Mouse (Mus musculus): ENCODE measurements at regions not wholly inside any gene's neighbourhood (a gene's known extent, or its start where the extent isn't known, plus 50 kb on each side); places are given as distances from the start of the nearest gene placed in this dataset.

GRCm38 (mm10) chr17:10105299-10105698, 214.4 kb downstream of the Qk start:
- no peak for DNase-seq (ENCODE audit: low read depth)
- TF ChIP-seq CTCF (IDR thresholded peaks at IDR 0.05; ENCODE audit: borderline replicate concordance, extremely low read depth, insufficient read depth, insufficient read length): no peak
- TF ChIP-seq POLR2A (IDR thresholded peaks at IDR 0.05; ENCODE audit: borderline replicate concordance, extremely low read depth, insufficient read depth, insufficient read length, poor library complexity, severe bottlenecking): no peak

DNA sequence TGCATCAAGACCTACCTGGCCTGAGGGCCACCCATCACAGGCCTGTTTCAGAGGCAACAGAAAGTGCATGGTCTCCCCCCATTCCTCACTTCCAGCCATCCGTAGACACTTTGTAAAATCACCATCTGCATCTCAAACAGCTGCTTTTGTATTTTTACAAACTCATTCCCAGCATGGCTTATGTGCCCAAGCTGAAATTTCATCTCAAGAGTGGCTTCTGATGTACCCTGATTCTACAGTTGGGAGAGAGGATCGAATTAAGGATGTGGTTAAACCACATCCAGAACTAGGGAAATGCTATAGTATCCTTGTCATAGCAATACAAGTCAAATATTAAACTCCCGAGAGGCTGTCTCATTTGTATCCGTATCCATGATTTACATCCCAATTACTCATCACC, 221.5 kb downstream of the Qk start:
- no peak for TF ChIP-seq CTCF (IDR thresholded peaks at IDR 0.05; ENCODE audit: borderline replicate concordance, extremely low read depth, insufficient read depth, insufficient read length)
- no peak for TF ChIP-seq POLR2A (IDR thresholded peaks at IDR 0.05; ENCODE audit: borderline replicate concordance, extremely low read depth, insufficient read depth, insufficient read length, poor library complexity, severe bottlenecking)
- no peak for DNase-seq (ENCODE audit: low read depth)

GRCm38 (mm10) chr17:10097691-10098090, 222.0 kb downstream of the Qk start:
- peak; percentile 59 for DNase-seq (ENCODE audit: low read depth)
- TF ChIP-seq CTCF (IDR thresholded peaks at IDR 0.05; ENCODE audit: borderline replicate concordance, extremely low read depth, insufficient read depth, insufficient read length) (no peak), POLR2A (IDR thresholded peaks at IDR 0.05; ENCODE audit: borderline replicate concordance, extremely low read depth, insufficient read depth, insufficient read length, poor library complexity, severe bottlenecking) (no peak)

DNA sequence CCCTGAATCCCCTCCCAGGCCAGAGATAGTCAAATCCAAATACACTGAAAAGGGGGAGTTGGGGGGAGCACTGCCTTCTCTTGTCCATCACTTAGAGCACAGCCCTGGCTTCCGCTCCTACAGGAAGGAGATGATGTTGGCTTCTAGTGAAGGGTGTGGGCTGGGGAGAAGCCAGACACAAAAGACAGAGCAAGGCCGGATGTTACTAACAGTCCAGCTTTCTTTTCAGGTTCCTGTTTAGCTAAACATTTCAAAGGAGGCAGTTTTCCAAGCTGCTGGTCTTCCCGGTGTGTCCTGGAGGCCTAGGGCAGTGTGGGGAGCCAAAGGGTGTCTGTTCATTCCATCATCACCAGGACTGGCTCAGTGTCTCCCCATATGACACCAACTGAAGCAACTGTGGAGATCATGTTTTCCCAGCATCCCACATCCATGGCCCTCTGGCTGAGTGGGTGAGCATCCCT, 223.8 kb downstream of the Qk start:
- DNase-seq (ENCODE audit: low read depth): no peak
- TF ChIP-seq POLR2A (IDR thresholded peaks at IDR 0.05; ENCODE audit: borderline replicate concordance, extremely low read depth, insufficient read depth, insufficient read length, poor library complexity, severe bottlenecking) (no peak), CTCF (IDR thresholded peaks at IDR 0.05; ENCODE audit: borderline replicate concordance, extremely low read depth, insufficient read depth, insufficient read length) (no peak)

GRCm38 (mm10) chr17:10094108-10094521, 225.5 kb downstream of the Qk start:
- no peak for DNase-seq (ENCODE audit: low read depth)
- TF ChIP-seq POLR2A (IDR thresholded peaks at IDR 0.05; ENCODE audit: borderline replicate concordance, extremely low read depth, insufficient read depth, insufficient read length, poor library complexity, severe bottlenecking): no peak
- TF ChIP-seq CTCF (IDR thresholded peaks at IDR 0.05; ENCODE audit: borderline replicate concordance, extremely low read depth, insufficient read depth, insufficient read length): no peak

GRCm38 (mm10) chr17:10093437-10094107, 226.1 kb downstream of the Qk start:
- no peak for DNase-seq (ENCODE audit: low read depth)
- no peak for TF ChIP-seq CTCF (IDR thresholded peaks at IDR 0.05; ENCODE audit: borderline replicate concordance, extremely low read depth, insufficient read depth, insufficient read length)
- TF ChIP-seq POLR2A (IDR thresholded peaks at IDR 0.05; ENCODE audit: borderline replicate concordance, extremely low read depth, insufficient read depth, insufficient read length, poor library complexity, severe bottlenecking): no peak

DNA sequence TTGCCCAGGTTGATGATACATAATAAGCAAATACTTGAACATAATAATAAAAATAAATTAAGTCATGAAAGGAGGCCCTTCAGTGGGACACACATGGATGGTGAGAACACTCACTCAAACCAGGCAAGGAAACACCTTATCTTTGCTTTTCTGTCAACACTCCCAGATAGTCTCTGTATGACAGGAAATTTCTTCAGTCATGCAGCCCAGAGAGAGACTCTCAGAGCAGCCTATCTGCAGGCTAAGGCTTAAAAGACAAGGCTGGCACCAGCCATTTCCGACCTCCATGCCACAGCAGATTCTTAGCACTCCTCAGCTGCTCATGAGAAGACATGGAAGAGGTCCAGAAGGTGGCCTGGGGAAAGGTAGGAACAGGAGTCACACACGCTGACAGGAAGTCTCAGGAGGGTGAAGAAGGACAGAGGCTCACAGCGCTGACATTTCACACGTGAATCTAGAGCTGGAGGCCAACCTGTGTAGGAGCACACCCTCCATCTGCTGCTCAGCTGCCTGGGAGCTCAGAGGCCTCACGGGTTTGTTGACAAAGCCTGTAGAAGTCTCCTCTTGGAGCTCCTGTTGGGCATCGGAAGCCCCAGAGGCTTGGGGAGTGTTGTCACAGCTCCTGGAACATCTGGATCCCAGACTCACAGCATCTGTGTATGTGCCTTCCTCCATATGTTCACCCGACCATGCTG, 232.3 kb downstream of the Qk start:
- DNase-seq (ENCODE audit: low read depth): no peak
- TF ChIP-seq CTCF (IDR thresholded peaks at IDR 0.05; ENCODE audit: borderline replicate concordance, extremely low read depth, insufficient read depth, insufficient read length): no peak
- TF ChIP-seq POLR2A (IDR thresholded peaks at IDR 0.05; ENCODE audit: borderline replicate concordance, extremely low read depth, insufficient read depth, insufficient read length, poor library complexity, severe bottlenecking): no peak

GRCm38 (mm10) chr17:10086558-10086957, 233.1 kb downstream of the Qk start:
- DNase-seq (ENCODE audit: low read depth): no peak
- TF ChIP-seq POLR2A (IDR thresholded peaks at IDR 0.05; ENCODE audit: borderline replicate concordance, extremely low read depth, insufficient read depth, insufficient read length, poor library complexity, severe bottlenecking) (no peak), CTCF (IDR thresholded peaks at IDR 0.05; ENCODE audit: borderline replicate concordance, extremely low read depth, insufficient read depth, insufficient read length) (no peak)

- TF ChIP-seq POLR2A (IDR thresholded peaks at IDR 0.05; ENCODE audit: borderline replicate concordance, extremely low read depth, insufficient read depth, insufficient read length, poor library complexity, severe bottlenecking) (no peak), CTCF (IDR thresholded peaks at IDR 0.05; ENCODE audit: borderline replicate concordance, extremely low read depth, insufficient read depth, insufficient read length) (no peak)
- DNase-seq (ENCODE audit: low read depth): peak; percentile 47
Observed at GRCm38 (mm10) chr17:10086132-10086531, 233.5 kb downstream of the Qk start.

GRCm38 (mm10) chr17:10081721-10082120, 237.9 kb downstream of the Qk start:
- DNase-seq (ENCODE audit: low read depth): peak; percentile 9
- TF ChIP-seq CTCF (IDR thresholded peaks at IDR 0.05; ENCODE audit: borderline replicate concordance, extremely low read depth, insufficient read depth, insufficient read length) (no peak), POLR2A (IDR thresholded peaks at IDR 0.05; ENCODE audit: borderline replicate concordance, extremely low read depth, insufficient read depth, insufficient read length, poor library complexity, severe bottlenecking) (no peak)

DNA sequence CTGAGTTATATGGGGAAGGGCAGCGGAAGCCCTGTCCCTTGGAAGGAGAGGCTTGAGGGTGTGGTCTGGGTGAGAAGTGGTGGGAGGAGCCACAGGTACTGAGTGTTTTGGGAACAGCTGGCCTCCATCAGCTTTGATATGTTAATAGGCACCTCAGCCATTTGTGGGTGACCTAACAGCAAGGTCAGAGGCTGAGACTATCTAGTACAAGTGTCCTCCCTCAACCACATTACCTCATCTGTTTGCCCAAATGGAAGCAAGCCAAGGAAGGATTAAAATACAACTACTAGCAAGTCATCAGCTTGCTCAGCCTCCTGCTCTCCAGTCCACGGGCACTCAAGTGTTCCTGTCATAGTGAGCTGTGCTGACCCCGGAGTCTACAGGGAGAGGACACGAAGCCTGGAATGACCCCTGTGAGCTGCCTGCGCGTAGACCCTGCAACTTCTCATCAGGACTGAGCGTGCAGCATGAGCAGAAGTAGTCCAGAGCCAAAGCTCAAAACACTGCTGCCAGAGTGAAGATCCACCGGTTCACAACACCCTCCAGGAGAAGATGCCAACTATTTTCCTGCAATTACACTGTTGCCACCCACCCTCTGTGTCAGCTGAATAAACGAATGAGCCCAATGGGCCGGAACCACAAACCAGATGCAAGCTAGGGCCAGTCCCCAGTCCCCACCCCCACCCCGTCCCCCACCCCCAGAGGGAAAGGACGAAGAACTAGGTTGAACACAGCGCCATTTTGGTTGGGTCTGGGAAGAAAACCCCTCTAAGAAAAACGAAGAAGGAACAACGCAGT, 239.6 kb downstream of the Qk start:
- TF ChIP-seq CTCF (IDR thresholded peaks at IDR 0.05; ENCODE audit: borderline replicate concordance, extremely low read depth, insufficient read depth, insufficient read length) (no peak), POLR2A (IDR thresholded peaks at IDR 0.05; ENCODE audit: borderline replicate concordance, extremely low read depth, insufficient read depth, insufficient read length, poor library complexity, severe bottlenecking) (no peak)
- no peak for DNase-seq (ENCODE audit: low read depth)
